Mouse (Mus musculus) forebrain, embryonic 11.5 days (tissue): ENCODE measurements at regions not wholly inside any gene's neighbourhood (a gene's known extent, or its start where the extent isn't known, plus 50 kb on each side); places are given as distances from the start of the nearest gene placed in this dataset.

Experiments
- ATAC-seq: fragments of 200-750 bp; cut with Nextera tagmentation; replicated peaks from 2 replicates; pipeline ENCODE4 v1.8.0; 2017; ENCODE audit warnings: moderate TSS enrichment; ENCODE audit not compliant: low FRiP score
- DNase-seq: peaks from one replicate; pipeline ENCODE4 v3.0.0-alpha.2; 2017; ENCODE audit warnings: low spot score
- H3K27ac ChIP-seq: fragments of 300-500 bp; sonication (generic); 2 replicates; pipeline ENCODE4 v1.5.1; 2014; ENCODE audit warnings: low read depth, low read length
- H3K27me3 ChIP-seq: fragments of 300-500 bp; sonication (generic); 2 replicates; pipeline ENCODE4 v1.6.1; 2014; ENCODE audit warnings: mild to moderate bottlenecking, low read length, mixed read lengths; ENCODE audit not compliant: control insufficient read depth, insufficient read depth
- H3K36me3 ChIP-seq: fragments of 300-500 bp; sonication (generic); 2 replicates; pipeline ENCODE4 v1.6.1; 2014; ENCODE audit warnings: mild to moderate bottlenecking, low read length, moderate library complexity, mixed read lengths; ENCODE audit not compliant: control insufficient read depth, insufficient read depth
- H3K4me1 ChIP-seq: fragments of 300-500 bp; sonication (generic); replicated peaks from 2 replicates; pipeline ENCODE4 v1.6.1; 2014; ENCODE audit warnings: low read length, mixed read lengths; ENCODE audit not compliant: control insufficient read depth, insufficient read depth
- H3K4me2 ChIP-seq: fragments of 300-500 bp; sonication (generic); 2 replicates; pipeline ENCODE4 v1.6.1; 2014; ENCODE audit warnings: low read depth, mild to moderate bottlenecking, low read length, moderate library complexity, mixed read lengths; ENCODE audit not compliant: severe bottlenecking
- H3K4me3 ChIP-seq: fragments of 300-500 bp; sonication (generic); 2 replicates; pipeline ENCODE4 v1.5.1; 2014; ENCODE audit warnings: low read depth, low read length
- H3K9ac ChIP-seq: fragments of 300-500 bp; sonication (generic); 2 replicates; pipeline ENCODE4 v1.6.1; 2014; ENCODE audit warnings: low read length
- H3K9me3 ChIP-seq: fragments of 300-500 bp; sonication (generic); 2 replicates; pipeline ENCODE4 v1.6.1; 2016; ENCODE audit warnings: low read length, mixed read lengths; ENCODE audit not compliant: control insufficient read depth
- WGBS: fragments of 180-500 bp; shearing (Covaris S2); extraction: QIAGEN DNeasy Blood & Tissue Kit; methylation state at CpG from one replicate; pipeline ENCODE4 v1.1.7; 2014; 5-methylcytosine and 5-hydroxymethylcytosine counted together

DNA sequence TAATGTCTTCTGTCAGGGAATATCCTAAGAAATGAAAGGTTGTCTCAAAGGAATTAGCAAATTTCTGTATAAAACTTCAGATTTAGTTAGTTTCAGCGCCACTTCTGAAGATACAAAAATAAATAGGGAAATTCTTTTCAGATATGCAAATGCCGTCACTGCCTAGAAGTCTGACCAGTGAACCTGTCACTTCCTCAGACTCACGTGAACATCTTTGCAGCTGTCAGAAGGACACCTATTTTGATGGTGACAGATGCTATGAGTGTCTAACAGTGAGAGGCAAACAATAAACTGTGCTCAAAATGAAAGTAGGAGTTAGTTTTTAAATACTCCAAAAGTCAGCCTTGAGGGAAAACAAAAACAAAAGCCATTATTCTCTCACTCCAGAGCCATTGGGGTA, 57.5 kb upstream of the Igf1r start:
- Histone ChIP-seq H3K9ac (no peak overlapping the region), H3K4me3 (no peak overlapping the region), H3K9me3 (no peaks in the 10 kb centered on the region), H3K4me1 (no peaks in the 10 kb centered on the region), H3K4me2 (no peak overlapping the region), H3K27me3 (no peaks in the 10 kb centered on the region), H3K36me3 (no peaks in the 10 kb centered on the region), H3K27ac (no peak overlapping the region)
- WGBS, result 85% methylated on average over 3 of the region's 3 CpGs
- ATAC-seq (no peak), DNase-seq (no peak)

DNA sequence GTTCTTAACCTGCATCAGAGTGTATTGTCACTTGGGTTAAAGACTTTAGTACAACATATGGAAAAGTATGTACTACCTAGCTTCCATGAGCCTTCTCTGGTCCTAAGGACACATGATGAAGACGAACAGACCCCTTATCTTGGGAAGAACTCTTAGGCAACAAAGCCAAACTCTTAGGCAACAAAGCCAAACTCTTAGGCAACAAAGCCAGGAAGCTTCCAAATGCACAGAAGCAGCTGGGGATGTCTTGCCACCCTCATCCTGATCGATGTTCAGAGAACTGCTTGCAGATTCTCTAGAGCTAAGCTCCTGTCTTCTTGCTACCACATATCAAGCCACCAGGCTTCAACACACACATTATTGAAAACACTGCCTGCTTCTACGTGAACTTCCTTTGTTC, 59.7 kb upstream of the Igf1r start:
- Histone ChIP-seq H3K4me3 (no peak overlapping the region), H3K4me1 (no peaks in the 10 kb centered on the region), H3K4me2 (no peak overlapping the region), H3K27me3 (no peaks in the 10 kb centered on the region), H3K27ac (no peak overlapping the region), H3K36me3 (no peaks in the 10 kb centered on the region), H3K9me3 (no peaks in the 10 kb centered on the region), H3K9ac (no peak overlapping the region)
- DNase-seq (no peak), ATAC-seq (no peak)
- 74% methylated on average over 3 of the region's 3 CpGs for WGBS

DNA sequence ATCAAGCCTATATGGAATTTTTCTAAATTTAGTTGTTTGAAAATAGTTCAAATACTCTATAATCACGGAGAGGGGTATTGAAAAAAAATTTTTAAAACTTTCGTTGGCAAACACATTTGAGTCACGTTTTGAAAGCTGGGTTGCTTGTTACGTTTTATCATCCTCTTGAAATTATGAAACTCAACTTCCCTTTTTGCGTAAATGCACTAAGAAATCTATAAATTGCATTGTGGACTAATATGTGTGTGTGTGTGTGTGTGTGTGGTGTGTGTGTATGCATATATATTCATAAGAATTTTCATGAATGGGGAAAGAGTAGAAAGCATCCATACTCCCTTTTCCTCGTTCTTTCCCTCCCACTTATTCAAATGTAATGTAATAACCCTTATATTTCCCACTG, 69.6 kb upstream of the Igf1r start:
- no peak overlapping the region for H3K27ac ChIP-seq
- H3K27me3 ChIP-seq, result no peaks in the 10 kb centered on the region
- H3K4me1 ChIP-seq, result no peaks in the 10 kb centered on the region
- H3K9me3 ChIP-seq, result no peaks in the 10 kb centered on the region
- DNase-seq (no peak), ATAC-seq (no peak)
- H3K36me3 ChIP-seq, result no peaks in the 10 kb centered on the region
- no peak overlapping the region for H3K4me2 ChIP-seq
- 89% methylated on average over 6 of the region's 6 CpGs for WGBS
- H3K9ac ChIP-seq, result no peak overlapping the region
- no peak overlapping the region for H3K4me3 ChIP-seq

DNA sequence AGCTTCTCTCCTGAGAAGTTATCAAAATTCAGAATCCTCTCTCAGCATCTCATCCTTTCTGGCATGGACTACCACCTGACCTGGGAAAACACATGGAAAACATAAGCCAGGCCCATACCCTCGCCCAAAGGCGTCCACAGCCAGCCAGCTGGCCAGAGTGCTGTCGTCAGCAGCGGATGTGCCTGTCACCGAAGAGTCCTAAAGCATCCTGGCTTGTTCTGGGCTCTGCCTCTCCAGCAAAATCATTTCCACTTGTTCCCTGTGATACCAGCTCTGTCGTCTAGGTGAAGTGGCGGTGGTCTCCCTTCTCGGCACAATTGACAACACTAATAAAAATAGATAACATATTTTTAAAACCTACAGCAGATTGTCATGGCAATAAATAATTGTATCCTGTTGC, 70.0 kb upstream of the Igf1r start:
- Histone ChIP-seq H3K4me1 (no peaks in the 10 kb centered on the region), H3K9me3 (no peaks in the 10 kb centered on the region), H3K4me3 (no peak overlapping the region), H3K27ac (no peak overlapping the region), H3K4me2 (no peak overlapping the region), H3K9ac (no peak overlapping the region), H3K27me3 (no peaks in the 10 kb centered on the region), H3K36me3 (no peaks in the 10 kb centered on the region)
- DNase-seq (no peak), ATAC-seq (no peak)
- 85% methylated on average over 8 of the region's 8 CpGs for WGBS

DNA sequence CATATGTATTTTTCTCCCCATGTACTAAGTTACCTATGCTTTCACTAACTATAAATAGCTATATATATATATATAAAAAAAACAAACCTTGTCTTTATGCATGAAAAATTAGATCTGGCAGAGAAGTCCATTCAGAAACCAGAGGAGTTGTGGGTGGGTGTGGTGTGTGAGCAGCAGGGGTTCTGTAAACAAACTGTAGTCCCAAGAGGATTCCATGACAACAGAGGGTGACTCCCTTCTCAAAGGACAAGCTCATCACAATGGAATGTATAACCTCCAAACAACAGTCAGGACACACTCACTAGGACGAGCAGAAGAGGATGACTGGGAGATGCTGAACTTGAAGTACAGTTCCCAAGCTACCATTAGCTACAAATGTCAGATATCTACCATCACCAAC, 74.4 kb upstream of the Igf1r start:
- Histone ChIP-seq H3K27me3 (no peaks in the 10 kb centered on the region), H3K27ac (no peak overlapping the region), H3K9ac (no peak overlapping the region), H3K9me3 (no peaks in the 10 kb centered on the region), H3K4me3 (no peak overlapping the region), H3K4me1 (no peaks in the 10 kb centered on the region), H3K4me2 (no peak overlapping the region), H3K36me3 (no peaks in the 10 kb centered on the region)
- 83% methylated on average over 1 of the region's 1 CpGs for WGBS
- DNase-seq, result no peak
- ATAC-seq, result no peak

DNA sequence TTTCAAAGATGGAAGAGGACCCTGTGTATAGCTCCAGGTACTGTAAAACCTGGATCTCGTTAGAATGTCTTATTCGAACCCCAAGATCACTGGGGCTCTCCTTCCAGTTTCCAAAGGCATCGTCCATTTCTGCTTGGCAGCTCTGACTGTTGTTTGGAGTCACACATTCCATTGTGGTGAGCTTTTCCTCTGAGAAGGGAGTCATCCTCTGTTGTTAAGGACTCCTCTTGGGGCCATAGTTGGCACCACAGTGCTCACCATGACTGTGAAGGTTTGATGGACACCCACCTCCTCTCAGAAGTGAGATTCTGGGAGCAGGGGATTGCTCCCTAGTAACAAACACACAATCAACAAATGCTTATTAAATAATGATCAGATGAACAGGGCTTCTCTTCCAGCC, 75.0 kb upstream of the Igf1r start:
- H3K36me3 ChIP-seq, result no peaks in the 10 kb centered on the region
- H3K9ac ChIP-seq, result no peak overlapping the region
- 93% methylated on average over 3 of the region's 3 CpGs for WGBS
- H3K4me3 ChIP-seq, result no peak overlapping the region
- no peak for DNase-seq
- no peak overlapping the region for H3K27ac ChIP-seq
- H3K4me1 ChIP-seq, result no peaks in the 10 kb centered on the region
- H3K4me2 ChIP-seq, result no peak overlapping the region
- H3K27me3 ChIP-seq, result no peaks in the 10 kb centered on the region
- H3K9me3 ChIP-seq, result no peaks in the 10 kb centered on the region
- ATAC-seq, result no peak

DNA sequence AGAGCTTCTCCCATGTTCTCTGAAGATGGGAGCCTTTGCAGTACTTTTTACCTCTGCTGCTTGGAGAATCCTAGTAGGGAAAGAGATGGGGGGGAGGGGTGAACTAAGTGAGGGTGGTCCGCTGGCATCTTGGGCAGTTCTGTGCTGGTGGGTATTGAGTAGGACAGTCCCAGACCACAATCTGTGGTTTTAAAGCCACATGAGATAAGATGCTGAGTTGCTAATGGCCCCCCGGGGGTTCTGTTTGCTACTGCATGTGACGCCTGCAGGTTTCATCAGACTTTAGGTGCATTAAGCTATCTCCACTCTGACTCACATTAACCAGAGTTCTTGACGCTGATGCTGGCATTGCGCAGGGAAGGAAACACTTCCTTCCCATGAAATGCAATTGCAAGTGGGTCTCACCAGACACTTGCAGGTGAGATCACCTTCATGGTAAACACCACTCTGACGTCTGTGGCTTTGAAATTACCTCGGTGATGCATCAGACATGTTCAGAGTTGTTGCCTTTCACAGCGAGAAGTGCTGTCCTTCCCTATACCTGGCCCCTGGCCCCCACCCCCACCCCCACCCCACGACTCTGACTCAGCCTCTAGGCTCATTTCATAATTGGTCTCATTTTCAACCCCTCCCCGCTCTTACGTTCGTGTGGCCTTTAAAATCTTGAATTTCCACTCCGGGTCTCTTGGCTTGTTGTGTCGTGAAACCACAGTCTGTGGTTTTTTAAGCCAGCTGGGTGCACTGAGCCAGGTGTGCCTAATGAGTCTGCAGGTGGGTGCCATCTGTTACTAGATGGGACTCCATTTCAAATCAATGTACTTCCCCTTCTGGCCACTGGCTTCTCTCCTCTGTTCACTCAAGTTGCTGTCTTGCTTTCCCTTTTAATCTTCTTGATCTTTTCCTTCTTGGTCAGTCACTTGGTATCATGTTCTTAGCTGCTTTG, 94.8 kb upstream of the Synm start:
- Histone ChIP-seq H3K36me3 (no peaks in the 10 kb centered on the region), H3K4me3 (no peak overlapping the region), H3K9me3 (no peaks in the 10 kb centered on the region), H3K4me2 (no peak overlapping the region), H3K27ac (no peak overlapping the region), H3K27me3 (no peaks in the 10 kb centered on the region; the same call in 1 of the 2 replicates), H3K4me1 (no peaks in the 10 kb centered on the region), H3K9ac (no peak overlapping the region)
- WGBS, result 76% methylated on average over 14 of the region's 14 CpGs
- ATAC-seq (no peak), DNase-seq (no peak)

DNA sequence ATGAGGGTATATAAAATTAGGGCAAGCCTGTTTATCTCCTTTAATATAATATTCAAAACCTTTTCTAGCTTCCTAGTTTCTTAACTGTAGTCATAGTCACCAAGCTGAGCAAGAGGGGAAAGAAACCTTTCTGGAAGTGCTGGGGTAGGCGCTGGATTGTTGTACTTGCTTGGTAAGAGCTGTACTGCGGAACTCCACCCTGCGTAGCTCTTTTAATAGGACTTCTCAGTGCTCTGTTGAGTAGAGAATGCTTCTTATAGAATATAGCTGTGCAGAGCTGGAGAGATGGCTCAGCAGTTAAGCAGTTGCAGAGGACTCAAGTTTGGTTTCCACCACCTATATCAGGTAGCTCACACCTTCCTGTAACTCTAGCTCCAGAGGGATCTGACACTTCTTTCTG, 93.3 kb upstream of the Synm start:
- H3K4me3 ChIP-seq, result no peak overlapping the region
- peaks cover 8% of the 10 kb centered on the region for H3K27me3 ChIP-seq
- 0 out of 2 replicates have a peak, but pooled peaks cover 2% of the 10 kb centered on the region for H3K4me1 ChIP-seq
- no peaks in the 10 kb centered on the region for H3K36me3 ChIP-seq
- no peak overlapping the region for H3K27ac ChIP-seq
- DNase-seq (no peak), ATAC-seq (no peak)
- H3K4me2 ChIP-seq, result no peak overlapping the region
- no peaks in the 10 kb centered on the region for H3K9me3 ChIP-seq
- WGBS, result 96% methylated on average over 3 of the region's 3 CpGs
- no peak overlapping the region for H3K9ac ChIP-seq

DNA sequence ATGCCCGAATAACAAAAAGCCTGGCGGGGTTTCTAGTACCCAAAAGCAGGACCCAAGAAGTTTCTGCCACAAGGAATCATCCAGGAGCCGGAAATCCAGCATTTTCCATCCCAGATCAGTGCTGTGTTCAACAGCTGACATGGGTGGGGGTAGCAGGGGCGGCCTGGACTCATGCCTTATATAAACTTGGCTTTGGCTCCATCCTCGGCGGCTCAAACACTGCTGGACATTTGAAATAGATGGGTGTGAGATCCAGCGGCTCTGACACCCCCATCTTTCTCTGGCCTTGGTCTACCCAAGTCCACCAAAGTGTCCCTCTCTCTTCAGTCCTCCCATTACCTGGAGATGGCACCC, 89.9 kb upstream of the Synm start:
- Histone ChIP-seq H3K9me3 (no peaks in the 10 kb centered on the region), H3K9ac (peak overlapping the region; percentile 64), H3K4me3 (peak overlapping the region; percentile 42), H3K4me1 (peaks cover 10% of the 10 kb centered on the region), H3K36me3 (no peaks in the 10 kb centered on the region), H3K4me2 (peak overlapping the region; percentile 71), H3K27me3 (peaks cover 10% of the 10 kb centered on the region), H3K27ac (no peak overlapping the region)
- DNase-seq (no peak), ATAC-seq (peak; percentile 45)
- WGBS, result 10% methylated on average over 7 of the region's 7 CpGs
